Mouse (Mus musculus) adrenal gland, adult 2 months (tissue): ENCODE measurements at regions not wholly inside any gene's neighbourhood (a gene's known extent, or its start where the extent isn't known, plus 50 kb on each side); places are given as distances from the start of the nearest gene placed in this dataset.
A peak's percentile ranks its signal among the peaks of the same experiment; 100 is the strongest.

Source experiments
- DNase-seq: peaks from one replicate; pipeline ENCODE4 v3.0.0; 2021

DNA sequence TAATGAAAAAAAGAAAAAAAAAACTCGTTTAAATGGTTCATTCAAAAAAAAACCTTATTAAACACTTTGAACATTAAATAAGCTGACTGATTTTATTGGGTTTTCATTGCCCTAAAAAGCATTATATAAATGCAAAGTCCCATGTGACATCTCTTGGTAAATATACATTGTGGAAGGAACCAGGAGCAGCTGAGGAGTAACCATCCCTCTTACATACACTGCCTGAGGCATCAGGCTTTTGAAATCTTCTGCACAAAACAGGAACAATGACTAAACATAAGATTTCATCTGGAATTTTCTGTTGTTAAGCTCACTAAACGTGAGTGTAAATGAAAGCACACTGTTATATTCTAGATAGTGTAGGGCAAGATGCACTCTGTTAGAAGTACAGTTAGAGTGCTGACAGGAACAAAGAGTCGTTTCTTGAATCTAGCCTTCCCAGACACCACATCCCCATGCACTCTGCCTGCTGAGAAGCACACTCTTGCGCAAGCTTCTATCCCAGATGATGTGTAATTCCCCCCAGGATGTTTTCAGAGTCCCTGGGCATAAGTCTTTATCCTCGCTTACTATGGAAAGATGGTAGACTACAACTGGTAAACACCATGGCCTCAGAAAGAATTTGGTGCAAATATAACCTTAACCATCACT lies 125.0 kb upstream of the BC052040 start:
- DNase-seq, result no peak

DNA sequence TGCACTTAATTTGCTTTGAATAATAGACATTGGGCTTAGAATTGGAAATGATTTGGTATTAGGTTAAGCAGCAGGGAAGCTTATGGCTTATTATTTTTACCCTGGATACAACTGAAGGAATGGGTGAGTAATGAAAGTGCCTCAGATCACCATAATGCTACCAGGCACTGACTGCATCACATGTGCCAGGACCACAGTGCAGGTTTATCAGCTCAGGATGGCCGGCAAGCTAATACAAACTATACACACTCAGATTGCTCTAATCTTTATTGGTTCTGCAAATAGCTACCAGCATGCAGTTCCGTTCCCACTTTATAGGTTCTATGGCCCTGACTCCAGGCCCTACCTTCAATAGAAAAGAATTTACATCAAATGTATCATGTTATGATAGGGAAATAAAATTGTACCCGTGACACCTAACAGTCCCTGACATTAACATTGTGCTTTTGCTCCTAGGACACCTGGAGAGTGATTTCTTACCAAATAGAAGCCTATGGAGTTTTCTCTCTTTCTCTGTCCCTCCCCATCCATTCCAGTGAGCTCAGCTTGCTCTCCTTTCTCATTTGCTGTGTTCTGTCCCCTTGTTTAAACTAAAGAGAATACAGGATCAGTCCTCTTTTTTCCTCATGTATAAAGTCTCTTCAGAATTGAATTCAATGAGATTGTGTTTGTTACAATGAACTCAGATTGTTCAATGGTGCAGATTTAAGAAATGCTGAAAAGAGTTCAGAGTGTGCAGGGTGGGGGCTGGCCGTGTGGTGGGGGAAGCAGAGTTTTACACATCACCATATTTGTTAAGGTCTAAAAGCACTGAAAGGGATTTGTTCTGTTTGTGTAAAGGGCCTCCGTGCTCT lies 121.3 kb upstream of the BC052040 start:
- no peak for DNase-seq

DNA sequence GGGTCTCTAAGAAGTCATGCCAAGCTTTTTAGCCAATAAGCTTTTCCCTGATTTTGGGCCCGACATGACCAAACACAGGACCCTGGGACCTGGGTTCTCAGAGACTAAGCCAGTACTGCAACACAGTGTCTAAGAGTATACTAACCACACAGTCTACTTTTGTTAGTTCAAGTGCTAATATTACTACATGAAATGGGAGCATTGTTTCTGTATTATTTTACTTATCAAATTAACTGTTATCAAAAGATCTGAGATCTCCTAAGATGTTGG lies 120.7 kb upstream of the BC052040 start:
- no peak for DNase-seq

GRCm38 (mm10) chr2:115466170-115466569 lies 115.3 kb upstream of the BC052040 start:
- DNase-seq, result no peak

DNA sequence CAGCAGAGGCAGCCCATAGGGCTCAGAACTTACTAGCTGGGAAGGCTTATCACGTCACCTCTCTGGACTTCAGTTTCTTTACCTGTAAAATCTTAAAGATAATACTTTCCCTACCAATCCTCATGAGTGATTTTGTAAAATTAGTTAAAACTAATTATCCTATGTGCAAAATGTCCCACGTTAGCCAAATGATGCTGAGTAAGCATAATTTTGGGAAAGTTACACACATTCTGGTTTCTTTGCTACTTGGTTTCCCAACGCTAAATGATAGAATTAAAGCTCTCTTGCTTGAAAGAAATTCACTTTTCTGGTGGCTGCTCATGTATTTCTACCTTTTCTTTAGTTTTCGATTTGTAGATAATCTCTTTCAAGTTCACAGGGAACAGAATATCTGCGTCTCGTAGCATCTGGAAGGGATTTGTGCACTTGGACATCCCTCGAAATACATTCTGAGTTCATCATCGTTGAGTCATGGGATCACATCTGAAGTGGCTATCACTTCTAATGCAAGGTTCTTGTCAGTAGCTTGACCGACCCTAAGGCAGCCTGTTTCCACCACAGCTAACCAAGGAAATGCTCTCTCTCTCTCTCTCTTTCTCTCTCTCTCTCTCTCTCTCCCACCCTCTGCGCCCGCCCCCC lies 114.3 kb upstream of the BC052040 start:
- no peak for DNase-seq

GRCm38 (mm10) chr2:115467936-115468335 lies 113.6 kb upstream of the BC052040 start:
- no peak for DNase-seq

- DNase-seq, result no peak
Measured at GRCm38 (mm10) chr2:115468471-115468909, 113.0 kb upstream of the BC052040 start.

DNA sequence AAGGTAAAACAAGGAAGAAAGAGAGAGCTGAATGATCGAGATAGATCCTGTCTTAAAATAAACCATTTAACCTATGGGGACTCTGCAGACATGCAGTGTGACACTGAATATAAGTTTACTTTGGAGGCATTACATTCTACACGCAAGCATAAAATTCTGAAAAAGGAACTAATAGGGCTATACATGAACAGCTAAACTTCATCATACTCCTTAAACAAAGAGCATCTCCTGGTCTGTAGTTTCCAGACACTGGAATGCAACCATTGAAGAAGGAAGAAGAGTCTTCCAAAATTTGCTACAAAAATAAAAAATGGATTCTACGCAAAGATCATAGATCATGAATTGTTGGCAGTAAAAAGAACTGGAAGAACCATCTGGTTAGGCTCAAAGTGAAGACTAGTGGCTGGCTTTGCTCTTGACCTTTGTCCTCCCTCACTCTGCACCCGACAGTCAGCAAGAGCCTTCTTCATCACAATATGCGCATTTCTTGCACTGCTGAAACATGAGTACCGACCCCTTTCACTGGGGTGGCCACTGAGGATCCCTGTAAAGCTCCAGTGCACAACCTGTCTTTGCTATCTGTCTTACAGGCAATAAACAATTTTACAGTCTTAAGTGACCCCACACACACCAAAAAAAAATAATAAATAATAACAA lies 112.2 kb upstream of the BC052040 start:
- DNase-seq, result no peak

- DNase-seq, result no peak
Measured at GRCm38 (mm10) chr2:115472393-115472792, 109.1 kb upstream of the BC052040 start.

- no peak for DNase-seq
Measured at GRCm38 (mm10) chr2:115483418-115484288, 97.9 kb upstream of the BC052040 start.

DNA sequence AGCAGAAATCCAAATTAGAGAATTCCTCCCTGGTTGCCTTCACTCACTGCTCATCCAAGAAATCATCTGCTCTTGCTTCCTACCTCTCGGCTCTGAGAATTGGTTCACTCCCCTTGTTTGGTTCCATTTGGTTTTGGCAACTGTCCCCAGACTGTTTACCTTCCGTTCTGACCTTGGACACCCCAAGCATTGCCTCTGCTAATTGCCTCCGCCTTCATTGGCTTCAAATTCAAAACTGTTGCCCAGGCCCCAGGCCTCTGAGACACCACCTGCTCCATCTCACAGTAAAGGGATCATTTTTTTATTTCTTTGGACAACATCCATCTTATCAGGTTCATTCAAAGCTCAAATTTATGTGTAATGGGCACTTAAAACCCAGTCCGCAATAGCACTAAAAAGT lies 93.1 kb upstream of the BC052040 start:
- DNase-seq, result no peak

DNA sequence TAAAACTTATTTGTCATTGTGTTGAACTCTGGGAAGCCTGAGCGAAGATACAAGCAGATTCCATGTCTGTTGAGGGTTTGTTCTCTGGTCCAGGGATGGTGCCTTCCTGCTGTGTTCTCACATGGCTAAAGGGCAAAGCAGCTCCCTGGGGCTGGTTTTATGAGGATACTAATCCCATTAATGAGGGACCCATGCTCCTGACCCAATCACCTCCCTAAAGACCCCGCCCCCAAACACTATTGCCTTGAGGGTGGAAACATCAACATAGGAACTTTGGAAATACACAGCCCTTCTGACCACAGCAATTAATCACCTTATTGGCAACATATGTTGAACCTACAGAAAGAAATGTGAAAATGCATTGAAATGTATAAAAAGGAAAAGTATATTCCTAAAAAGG lies 88.5 kb upstream of the BC052040 start:
- no peak for DNase-seq

- no peak for DNase-seq
Measured at GRCm38 (mm10) chr2:115499904-115500303, 81.6 kb upstream of the BC052040 start.

DNA sequence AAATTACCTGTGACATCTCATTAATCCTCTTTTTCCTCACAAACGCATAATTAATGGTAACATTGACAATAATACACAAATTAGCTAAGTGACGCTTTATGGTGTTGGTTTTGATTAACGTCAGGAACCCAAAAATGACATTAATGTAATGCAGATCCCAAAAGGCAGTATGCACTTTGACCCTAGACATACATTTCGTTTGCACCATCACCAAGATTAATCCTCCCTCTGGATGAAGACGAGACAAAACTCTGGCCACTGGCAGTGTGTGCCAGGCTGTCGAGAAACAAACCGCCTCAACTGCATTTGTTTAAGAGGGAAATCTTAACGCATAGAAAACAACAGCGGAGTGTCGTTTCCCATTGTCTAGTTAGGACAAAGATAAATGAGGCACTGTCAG lies 72.0 kb upstream of the BC052040 start:
- DNase-seq, result no peak

GRCm38 (mm10) chr2:115511146-115511545 lies 70.4 kb upstream of the BC052040 start:
- DNase-seq, result no peak

DNA sequence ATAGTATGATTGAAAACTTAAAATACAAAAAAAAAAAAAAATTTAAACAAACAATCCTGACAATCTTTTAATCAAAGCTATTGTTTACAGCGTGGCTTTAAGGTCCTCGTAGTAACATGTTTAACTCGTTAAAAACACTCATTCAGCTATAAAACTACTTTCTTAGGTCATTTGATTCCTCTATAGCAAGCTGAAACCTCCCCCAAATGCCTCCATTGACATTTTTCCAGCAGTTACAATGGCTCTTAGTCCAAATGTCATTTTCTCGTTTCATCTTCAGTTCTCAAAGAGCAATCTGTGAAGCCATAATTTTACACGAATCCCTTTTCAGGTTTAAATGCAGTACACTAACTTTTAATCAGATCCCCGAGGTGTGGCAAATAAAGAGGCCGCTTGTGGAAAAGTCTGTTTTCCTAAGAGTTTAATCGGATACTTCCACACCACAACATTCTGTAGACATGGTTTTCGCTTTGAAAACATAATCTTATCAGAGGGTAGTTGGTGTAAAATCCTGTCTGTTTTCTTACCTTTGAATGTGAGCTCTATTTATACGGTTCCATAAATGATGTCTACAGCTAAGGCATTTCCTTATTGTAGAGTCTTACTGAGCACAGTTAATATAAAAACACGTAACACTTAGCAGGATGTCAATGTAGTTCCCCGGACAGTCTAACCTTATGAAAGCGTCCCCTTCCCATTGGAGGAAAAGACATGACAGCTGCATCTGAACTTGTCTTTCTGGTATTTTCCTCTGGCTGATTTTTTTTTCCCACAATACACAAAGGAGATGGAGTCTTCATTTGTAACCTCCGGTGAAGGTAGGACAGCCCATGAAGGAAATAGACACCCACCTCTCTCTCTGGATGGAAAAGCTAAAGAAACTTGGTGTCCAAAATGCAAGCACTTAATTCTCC lies 69.6 kb upstream of the BC052040 start:
- DNase-seq, result no peak

GRCm38 (mm10) chr2:115512891-115513290 lies 68.6 kb upstream of the BC052040 start:
- no peak for DNase-seq

DNA sequence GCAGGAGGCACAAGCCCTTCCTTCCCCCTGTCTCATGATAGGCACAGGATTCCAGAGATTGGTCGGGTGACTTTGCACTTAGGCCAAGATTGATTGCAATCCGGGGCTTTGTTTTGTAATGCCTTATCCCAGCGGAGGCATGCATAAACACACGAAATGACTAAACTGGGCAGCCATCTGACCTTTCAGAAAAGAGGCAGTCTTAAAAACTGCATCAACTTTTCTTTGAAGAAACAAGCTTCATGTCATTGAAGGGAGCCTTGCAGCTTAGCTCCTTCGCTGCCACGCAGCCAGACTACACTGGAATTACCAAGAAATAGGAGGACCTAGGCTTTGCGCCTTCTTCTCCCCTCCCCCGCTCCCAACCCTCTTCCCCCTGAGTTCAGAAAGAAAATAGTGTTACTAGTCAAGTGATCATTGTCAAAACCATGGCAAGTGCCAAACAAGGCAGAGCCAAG lies 67.7 kb upstream of the BC052040 start:
- peak; percentile 68 for DNase-seq

DNA sequence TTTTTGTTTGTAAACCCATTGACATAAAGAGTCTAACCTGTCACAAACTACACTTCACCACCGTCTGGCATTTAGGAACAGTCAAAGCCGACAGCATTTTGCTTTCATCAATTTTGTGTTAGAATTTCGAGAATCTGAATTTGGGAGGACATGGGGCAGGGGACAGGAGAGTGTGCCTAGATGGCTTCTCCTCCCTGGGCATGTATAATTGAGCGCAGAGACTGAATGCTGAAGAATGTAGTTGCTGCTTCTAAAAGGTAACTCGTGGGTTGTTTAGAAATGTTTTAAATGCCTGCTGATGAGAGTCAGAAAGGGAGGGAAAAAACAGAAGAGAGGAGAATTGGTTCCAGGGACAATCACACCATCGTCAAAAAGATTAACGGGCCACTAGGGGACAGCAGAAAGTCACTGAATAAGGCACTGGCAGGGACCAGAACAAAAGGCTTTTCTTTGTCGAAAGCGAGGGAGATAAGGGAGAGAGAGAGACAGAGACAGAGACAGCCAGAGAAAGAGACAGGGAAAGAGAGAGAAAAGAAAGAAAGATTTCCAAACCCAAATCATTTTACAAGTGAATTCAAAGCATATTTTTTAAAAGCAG lies 66.6 kb upstream of the BC052040 start:
- peak; percentile 63 for DNase-seq

GRCm38 (mm10) chr2:115515470-115515869 lies 66.0 kb upstream of the BC052040 start:
- DNase-seq, result no peak
